Mouse (Mus musculus) thymus, adult 2 months (tissue): ENCODE results near the gene Cyp2c70.

Experiments used
- CTCF ChIP-seq: fragments of 200-500 bp; IDR thresholded peaks from 2 replicates; pipeline ENCODE4 v1.5.1; 2012; ENCODE audit warnings: mild to moderate bottlenecking, control low read depth, low read length, moderate library complexity, borderline replicate concordance; ENCODE audit not compliant: control insufficient read depth, poor library complexity, insufficient read depth; ENCODE audit errors: extremely low read depth
- POLR2A ChIP-seq: fragments of 200-500 bp; IDR thresholded peaks from 2 replicates; pipeline ENCODE4 v1.6.1; 2012; ENCODE audit warnings: mild to moderate bottlenecking, low read length, control low read depth, moderate library complexity; ENCODE audit not compliant: control insufficient read depth, poor library complexity, insufficient read depth; ENCODE audit errors: extremely low read depth

DNA sequence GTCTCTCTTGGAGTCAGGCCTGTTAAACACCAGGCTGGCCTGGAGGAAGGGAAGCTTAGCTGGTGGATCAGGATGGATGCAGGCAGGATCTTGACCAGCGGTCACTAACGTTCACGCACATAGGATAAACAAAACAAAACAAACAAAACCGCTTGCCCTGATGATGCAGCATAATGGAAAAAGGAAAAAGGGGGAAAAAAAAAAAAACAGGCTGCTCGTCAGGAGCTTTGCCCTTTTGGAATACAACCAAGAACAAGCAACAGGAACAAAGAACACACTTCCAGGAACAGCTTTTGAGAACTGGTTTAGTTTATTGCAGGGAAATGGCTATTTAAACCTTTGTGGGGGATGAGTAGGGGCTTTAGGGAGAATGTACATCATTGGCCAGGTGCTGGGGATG lies 33.7 kb upstream of the Cyp2c70 start:
- no peak for TF ChIP-seq POLR2A
- no peak for TF ChIP-seq CTCF
